Mouse (Mus musculus): ENCODE measurements around the gene Prr18.

Prr18 gene

DNA sequence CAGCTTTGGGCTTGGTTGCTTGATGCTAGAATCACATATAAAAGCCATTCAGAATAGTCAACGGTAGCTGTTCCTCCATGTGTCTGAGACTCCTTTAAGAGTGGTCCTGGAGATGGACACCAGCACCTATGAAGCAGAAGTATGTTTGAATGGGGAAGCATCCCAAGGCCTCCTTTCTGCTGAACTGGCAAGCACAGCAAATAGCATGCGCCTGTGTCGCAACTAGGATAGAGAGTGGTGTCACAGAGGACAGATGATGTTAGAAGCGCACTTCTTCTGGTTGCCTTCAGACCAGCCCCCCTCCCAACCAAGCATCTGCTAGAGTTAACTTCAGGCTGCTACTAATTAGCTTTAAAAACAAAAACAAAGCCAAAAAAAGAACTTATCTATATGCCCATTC lies 53.2 kb downstream of the Prr18 start:
- no peak for DNase-seq

Measured in kidney, postnatal 4 days (tissue).